Mouse (Mus musculus) CH12.LX (cell line): ENCODE results near the gene AI467606. TPM values are rescaled to one million over a fixed set of nuclear protein-coding genes. Genes with fewer than 3 reads are reported as not detected.

Experiments
- DNase-seq: peaks from one replicate; pipeline ENCODE4 v3.0.0-alpha.2; 2013; ENCODE audit errors: extremely low read depth
- H3K27ac ChIP-seq: 2 replicates; pipeline ENCODE4 v1.5.1; 2012; ENCODE audit warnings: low read depth, mild to moderate bottlenecking, control low read depth, moderate library complexity; ENCODE audit not compliant: insufficient read depth
- H3K27me3 ChIP-seq: replicated peaks from 2 replicates; pipeline ENCODE3; 2012; ENCODE audit warnings: inconsistent platforms
- H3K36me3 ChIP-seq, 2 experiments: replicated peaks in 1 of 2; 2 replicates each; pipeline versions ENCODE3 to v1.6.1; 2012; ENCODE audit warnings: inconsistent platforms in 1 of 2, low read length in 1 of 2, mild to moderate bottlenecking in 1 of 2, mixed read lengths in 1 of 2, moderate library complexity in 1 of 2; ENCODE audit not compliant: control insufficient read depth in 1 of 2, insufficient read depth in 1 of 2
- H3K4me1 ChIP-seq, 2 experiments: 2 replicates each; pipeline ENCODE4 v1.6.1; 2012; ENCODE audit warnings: inconsistent platforms in 1 of 2, moderate library complexity in 1 of 2; ENCODE audit not compliant: insufficient read depth in 2 of 2, control insufficient read depth in 1 of 2
- H3K4me2 ChIP-seq: 2 replicates; pipeline ENCODE4 v1.6.1; 2012; ENCODE audit warnings: low read depth, mild to moderate bottlenecking, control low read depth; ENCODE audit not compliant: poor library complexity, insufficient read depth, severe bottlenecking
- H3K4me3 ChIP-seq, 3 experiments: fragments of 150-350 bp in 1 of 3; sonication (generic) in 1 of 3; replicated peaks in 1 of 3; 2 replicates each; pipeline versions ENCODE3 to v1.5.1; 2011 to 2012; ENCODE audit warnings: low read depth in 2 of 3, low read length in 2 of 3, mild to moderate bottlenecking in 2 of 3, moderate library complexity in 2 of 3, control low read depth in 1 of 3, improper control_type of control experiment in 1 of 3, inconsistent platforms in 1 of 3, mixed read lengths in 1 of 3; ENCODE audit not compliant: poor library complexity in 1 of 3
- H3K79me2 ChIP-seq: replicated peaks from 2 replicates; pipeline ENCODE4 v1.6.1; 2012; ENCODE audit warnings: mild to moderate bottlenecking, moderate library complexity; ENCODE audit not compliant: control insufficient read depth, poor library complexity, insufficient read depth, severe bottlenecking; ENCODE audit errors: extremely low read depth
- H3K9ac ChIP-seq: 2 replicates; pipeline ENCODE4 v1.6.1; 2012; ENCODE audit warnings: low read depth, mild to moderate bottlenecking, control low read depth, moderate library complexity; ENCODE audit not compliant: insufficient read depth
- H3K9me3 ChIP-seq: replicated peaks from 2 replicates; pipeline ENCODE3; 2012; ENCODE audit warnings: low read length, inconsistent platforms, mixed read lengths
- BHLHE40 ChIP-seq: IDR thresholded peaks from 2 replicates; pipeline ENCODE4 v1.6.1; 2011; ENCODE audit warnings: mild to moderate bottlenecking, low read depth, low read length, improper control_type of control experiment
- CHD1 ChIP-seq: IDR thresholded peaks from 2 replicates; pipeline ENCODE4 v1.6.1; 2012; ENCODE audit warnings: low read depth, low read length, improper control_type of control experiment, inconsistent platforms
- CTCF ChIP-seq, 2 experiments: IDR thresholded peaks in 1 of 2; conservative IDR thresholded peaks in 1 of 2; 2 replicates each; pipeline ENCODE4 v1.5.1; 2011 to 2012; ENCODE audit warnings: low read depth in 2 of 2, low read length in 2 of 2, improper control_type of control experiment in 1 of 2, inconsistent platforms in 1 of 2, mild to moderate bottlenecking in 1 of 2, moderate library complexity in 1 of 2
- E2F4 ChIP-seq: IDR thresholded peaks from 2 replicates; pipeline ENCODE4 v1.6.1; 2011; ENCODE audit warnings: low read depth, low read length, improper control_type of control experiment; ENCODE audit not compliant: insufficient replicate concordance
- GABPA ChIP-seq: IDR thresholded peaks from 2 replicates; pipeline ENCODE4 v1.6.1; 2012; ENCODE audit warnings: low read depth, low read length, improper control_type of control experiment, inconsistent platforms; ENCODE audit not compliant: insufficient replicate concordance
- JUN ChIP-seq: IDR thresholded peaks from 2 replicates; pipeline ENCODE4 v1.6.1; 2011; ENCODE audit warnings: low read depth, mild to moderate bottlenecking, low read length, improper control_type of control experiment, moderate library complexity; ENCODE audit not compliant: insufficient read depth
- KAT2A ChIP-seq: IDR thresholded peaks from 2 replicates; pipeline ENCODE4 v1.6.1; 2012; ENCODE audit warnings: low read length, improper control_type of control experiment, inconsistent platforms; ENCODE audit not compliant: insufficient replicate concordance
- MEF2A ChIP-seq: IDR thresholded peaks from 2 replicates; pipeline ENCODE4 v1.6.1; 2014; ENCODE audit warnings: low read depth, mild to moderate bottlenecking, inconsistent platforms, low read length, improper control_type of control experiment, borderline replicate concordance
- MXI1 ChIP-seq: IDR thresholded peaks from 2 replicates; pipeline ENCODE4 v1.6.1; 2011; ENCODE audit warnings: mild to moderate bottlenecking, low read depth, low read length, improper control_type of control experiment
- MYC ChIP-seq: IDR thresholded peaks from 2 replicates; pipeline ENCODE4 v1.6.1; 2011; ENCODE audit warnings: low read depth, mild to moderate bottlenecking, improper control_type of control experiment, low read length
- NRF1 ChIP-seq: IDR thresholded peaks from 2 replicates; pipeline ENCODE4 v1.6.1; 2014; ENCODE audit warnings: low read depth, mild to moderate bottlenecking, inconsistent platforms, low read length, improper control_type of control experiment, moderate library complexity
- RAD21 ChIP-seq: IDR thresholded peaks from 2 replicates; pipeline ENCODE4 v1.6.1; 2011; ENCODE audit warnings: low read depth, mild to moderate bottlenecking, low read length, improper control_type of control experiment, moderate library complexity
- SIN3A ChIP-seq: IDR thresholded peaks from 2 replicates; pipeline ENCODE4 v1.6.1; 2012; ENCODE audit warnings: low read length, improper control_type of control experiment, inconsistent platforms
- SMC3 ChIP-seq: IDR thresholded peaks from 2 replicates; pipeline ENCODE4 v1.6.1; 2011; ENCODE audit warnings: low read depth, low read length, improper control_type of control experiment
- TCF12 ChIP-seq: IDR thresholded peaks from 2 replicates; pipeline ENCODE4 v1.6.1; 2014; ENCODE audit warnings: low read depth, mild to moderate bottlenecking, inconsistent platforms, low read length, improper control_type of control experiment
- USF1 ChIP-seq: IDR thresholded peaks from 2 replicates; pipeline ENCODE4 v1.6.1; 2014; ENCODE audit warnings: low read depth, mild to moderate bottlenecking, inconsistent platforms, low read length, improper control_type of control experiment
- ZKSCAN1 ChIP-seq: IDR thresholded peaks from 2 replicates; pipeline ENCODE4 v1.6.1; 2012; ENCODE audit warnings: low read depth, inconsistent platforms, low read length, improper control_type of control experiment, borderline replicate concordance
- dilution Hi-C: fragments of 300-500 bp; cut with MboI; formaldehyde crosslinking; loops from 2 replicates; pipeline ENCODE4 v1.14.3; 2020; ENCODE audit warnings: low sequenced_read_pairs; ENCODE audit not compliant: extremely low pct_unique_long_range_greater_than_20kb, extremely low pct_ligation_motif_present
- in situ Hi-C: fragments of 300-500 bp; cut with MboI; formaldehyde crosslinking; loops from 3 replicates; pipeline ENCODE4 v1.14.3; 2019; ENCODE audit warnings: low sequenced_read_pairs, low pct_ligation_motif_present, low pct_unique_long_range_greater_than_20kb, mixed read lengths
- polyA plus RNA-seq: library from polyadenylated mRNA; unstranded; fragments of >175 nt; gene quantifications from 2 replicates; pipeline ENCODE4 v1.2.1, GENCODE M21; 2012; ENCODE audit warnings: low read depth; ENCODE audit not compliant: insufficient read length
- total RNA-seq, 2 experiments: library from RNA; depleted of rRNA; stranded (reverse); fragments of 300-350 nt in 1 of 2; fragments of >200 nt in 1 of 2; gene quantifications; 2 replicates each; pipeline ENCODE4 v1.2.3; 2012 to 2014

AI467606 gene
- total and polyA plus RNA-seq, 3 experiments = 15.7 to 26.4 (median 20.5) TPM

GRCm38 (mm10) chr7:127139100-127139499 is 47.9 kb downstream of the AI467606 start:
- DNase-seq = no peak
- Histone ChIP-seq H3K27ac (no peak overlapping the region), H3K4me3 (no peak overlapping the region), H3K9ac (no peak overlapping the region), H3K4me1 (peaks cover 21 to 28% of the 10 kb centered on the region in 2 experiments), H3K9me3 (no peaks in the 10 kb centered on the region), H3K4me2 (no peak overlapping the region), H3K79me2 (no peaks in the 10 kb centered on the region), H3K36me3 (peaks cover 0 to 3% of the 10 kb centered on the region in 2 experiments), H3K27me3 (no peaks in the 10 kb centered on the region)
- TF ChIP-seq NRF1 (no peak), RAD21 (no peak), KAT2A (no peak), USF1 (no peak), TCF12 (no peak)
- dilution Hi-C loops = no loop called here
- in situ Hi-C loops = loop anchor here (5.0 kb wide), 1 partner anchor 48 kb away; no protein-coding TSS in a partner anchor

GRCm38 (mm10) chr7:127139562-127139961 is 48.4 kb downstream of the AI467606 start:
- H3K9me3 ChIP-seq = no peaks in the 10 kb centered on the region
- DNase-seq = no peak
- dilution Hi-C loops = no loop called here
- in situ Hi-C loops = loop anchor here (5.0 kb wide), 1 partner anchor 48 kb away; no protein-coding TSS in a partner anchor
- H3K4me2 ChIP-seq = no peak overlapping the region
- TF ChIP-seq SIN3A (no peak), ZKSCAN1 (peak; percentile 21; the same call in 1 of the 2 replicates)
- H3K36me3 ChIP-seq = peaks cover 0 to 3% of the 10 kb centered on the region in 2 experiments
- peaks cover 16 to 24% of the 10 kb centered on the region in 2 experiments for H3K4me1 ChIP-seq
- H3K4me3 ChIP-seq = no peak overlapping the region
- no peak overlapping the region for H3K9ac ChIP-seq
- no peak overlapping the region for H3K27ac ChIP-seq
- no peaks in the 10 kb centered on the region for H3K27me3 ChIP-seq
- no peaks in the 10 kb centered on the region for H3K79me2 ChIP-seq

GRCm38 (mm10) chr7:127140623-127141404 is 49.7 kb downstream of the AI467606 start:
- Histone ChIP-seq H3K4me3 (no peak overlapping the region), H3K36me3 (peaks cover 0 to 3% of the 10 kb centered on the region in 2 experiments), H3K4me2 (no peak overlapping the region), H3K79me2 (no peaks in the 10 kb centered on the region), H3K9ac (no peak overlapping the region), H3K4me1 (peaks cover 8 to 16% of the 10 kb centered on the region in 2 experiments), H3K27ac (no peak overlapping the region), H3K9me3 (no peaks in the 10 kb centered on the region), H3K27me3 (no peaks in the 10 kb centered on the region)
- in situ Hi-C loops = no loop called here
- dilution Hi-C loops = no loop called here
- DNase-seq = peak; percentile 17
- no peak for TF ChIP-seq MEF2A
- peak in 1 of 2 experiments; percentile 66; a peak in 2 of 4 replicates for TF ChIP-seq CTCF (conservative IDR thresholded peaks at IDR 0.05 in 1 of 2, IDR thresholded peaks at IDR 0.05 in 1 of 2; ENCODE audit: low read depth in 2 of 2, low read length in 2 of 2)
- TF ChIP-seq RAD21 = peak; percentile 54
- TF ChIP-seq ZKSCAN1 = no peak
- TF ChIP-seq E2F4 = no peak
- no peak for TF ChIP-seq GABPA
- TF ChIP-seq MYC = peak; percentile 68; the same call in 1 of the 2 replicates
- no peak for TF ChIP-seq JUN
- TF ChIP-seq CHD1 = no peak
- TF ChIP-seq SMC3 = peak; percentile 57
- TF ChIP-seq MXI1 = no peak
- TF ChIP-seq BHLHE40 = 0 out of 2 replicates have a peak, but pooled peaks have one; percentile 30
